Mouse (Mus musculus): ENCODE measurements at regions not wholly inside any gene's neighbourhood (a gene's known extent, or its start where the extent isn't known, plus 50 kb on each side); places are given as distances from the start of the nearest gene placed in this dataset.

DNA sequence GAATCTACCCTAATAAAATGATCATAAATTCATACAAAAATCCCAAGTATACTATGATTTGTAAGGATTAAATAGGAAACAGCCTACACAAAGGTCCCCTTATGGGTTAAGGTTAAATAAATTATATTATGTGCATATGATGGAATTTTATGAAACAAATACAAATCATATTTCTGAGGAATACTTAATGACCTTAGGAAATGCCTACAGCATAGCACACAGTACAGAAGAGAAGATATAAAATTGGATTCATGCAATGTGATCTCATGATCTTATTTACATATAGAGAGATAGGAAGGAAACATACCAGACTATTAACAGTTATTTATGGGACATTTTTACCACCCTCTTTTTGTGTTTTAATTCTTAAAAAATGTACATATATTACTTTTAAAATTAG, 227.7 kb downstream of the Emp1 start:
- ATAC-seq (replicated peaks; ENCODE audit: low FRiP score, low TSS enrichment, poor library complexity, severe bottlenecking), result no peak

DNA sequence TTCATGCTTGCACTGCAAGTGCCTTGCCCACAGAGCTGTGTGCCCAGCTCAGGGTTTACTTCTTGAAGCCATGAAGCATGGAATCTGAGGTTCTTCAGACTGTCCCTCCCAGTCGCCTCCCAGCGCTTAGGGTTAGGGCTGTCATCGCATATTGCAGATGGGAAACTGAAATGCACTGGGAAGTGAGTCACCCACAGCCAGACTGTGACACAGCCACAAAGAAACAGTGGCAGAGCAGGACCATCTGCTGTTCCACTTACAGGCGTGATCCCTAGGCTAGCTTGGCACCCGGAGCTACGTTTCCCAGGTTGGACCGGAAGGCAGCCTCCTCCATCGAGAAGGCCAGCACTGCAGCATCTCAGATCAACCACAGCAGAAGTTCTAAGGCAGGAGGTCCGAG, 228.7 kb downstream of the Emp1 start:
- no peak for ATAC-seq (replicated peaks; ENCODE audit: low FRiP score, low TSS enrichment, poor library complexity, severe bottlenecking)

DNA sequence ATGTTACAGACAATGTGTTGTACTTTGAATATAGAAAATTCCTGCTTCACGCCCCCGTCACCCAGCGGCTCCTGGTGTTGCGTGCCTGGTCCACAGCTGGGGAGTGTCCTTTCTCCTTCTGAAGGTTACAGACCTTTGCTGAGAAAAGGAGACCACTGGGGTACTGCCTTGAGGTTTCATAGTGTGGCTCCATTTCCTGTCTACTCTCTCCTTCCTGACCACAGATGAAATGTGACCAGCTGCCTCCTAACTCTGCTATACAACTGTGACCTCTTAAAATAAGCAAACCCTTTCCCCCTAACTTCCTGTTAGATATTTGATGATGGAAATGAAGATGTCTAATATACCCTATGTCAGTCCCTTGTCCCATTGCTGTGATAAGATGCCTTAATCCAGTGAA, 234.0 kb downstream of the Emp1 start:
- ATAC-seq (replicated peaks; ENCODE audit: low FRiP score, low TSS enrichment, poor library complexity, severe bottlenecking), result no peak

DNA sequence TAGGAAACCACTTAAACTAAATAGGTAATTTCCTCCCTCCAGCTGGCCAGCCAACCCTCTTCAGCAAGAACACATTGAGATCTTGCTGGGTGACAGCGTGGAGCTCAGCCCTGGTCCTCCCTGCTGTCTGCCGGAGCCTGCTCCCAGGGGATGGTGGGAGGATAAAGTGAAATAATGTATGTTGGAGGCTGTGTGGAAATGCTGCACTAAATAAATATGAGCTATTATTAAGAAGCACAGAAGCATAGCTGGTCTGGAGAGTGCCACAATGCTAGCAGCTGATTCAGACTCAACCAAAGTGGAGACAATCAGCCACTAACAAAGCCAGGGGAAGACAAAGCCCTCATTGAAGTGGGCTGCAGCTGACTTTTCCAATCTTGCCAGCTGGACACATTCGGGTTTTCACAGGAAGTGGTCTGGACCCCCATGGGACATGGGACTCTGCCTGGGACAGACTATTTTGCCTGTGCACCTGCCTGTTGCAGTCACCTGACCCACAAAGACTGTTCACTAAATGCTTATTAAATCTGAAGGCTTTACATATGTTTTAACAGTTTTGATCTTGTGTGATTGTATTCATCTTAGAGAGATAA, 248.3 kb downstream of the Emp1 start:
- no peak for ATAC-seq (replicated peaks; ENCODE audit: low FRiP score, low TSS enrichment, poor library complexity, severe bottlenecking)

DNA sequence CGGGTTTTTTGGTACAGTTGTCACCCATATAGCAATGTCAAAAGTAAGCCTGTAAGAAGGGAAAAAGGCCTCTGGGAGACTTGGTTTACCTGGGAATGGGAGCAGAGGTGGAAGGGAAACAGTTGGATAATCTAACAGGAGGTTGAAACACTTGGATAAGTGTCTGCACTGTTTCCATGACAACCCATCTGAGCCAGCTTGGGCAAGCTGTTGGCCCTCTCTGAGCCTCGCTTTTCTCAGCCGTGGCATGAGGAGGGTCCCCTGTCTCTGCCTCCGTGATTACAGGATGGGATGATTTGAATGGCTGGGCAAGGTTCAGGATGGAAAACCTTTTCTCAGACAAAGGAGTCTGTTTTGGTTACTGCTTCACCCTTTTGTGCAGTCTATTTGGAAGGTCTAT, 265.6 kb downstream of the Emp1 start:
- no peak for ATAC-seq (replicated peaks; ENCODE audit: low FRiP score, low TSS enrichment, poor library complexity, severe bottlenecking)

DNA sequence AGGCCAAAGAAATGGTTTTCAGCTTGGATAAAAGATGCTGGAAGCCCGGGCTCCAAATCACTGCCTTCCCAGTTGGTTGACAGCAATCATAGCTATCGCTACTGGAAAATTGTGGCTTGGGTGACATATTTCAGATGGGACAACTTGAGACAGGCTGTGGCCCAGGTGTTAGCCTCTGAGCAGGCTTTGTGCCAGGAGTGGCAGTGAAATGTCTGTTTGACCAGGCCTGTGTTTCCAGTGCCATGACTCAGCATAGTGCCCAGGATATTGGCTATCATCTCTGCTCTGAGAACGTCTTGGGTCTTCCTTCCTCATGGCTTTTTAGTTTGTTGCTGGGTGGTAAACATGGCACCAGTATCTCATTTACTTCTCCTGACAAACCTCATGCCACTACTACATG, 266.9 kb downstream of the Emp1 start:
- no peak for ATAC-seq (replicated peaks; ENCODE audit: low FRiP score, low TSS enrichment, poor library complexity, severe bottlenecking)

DNA sequence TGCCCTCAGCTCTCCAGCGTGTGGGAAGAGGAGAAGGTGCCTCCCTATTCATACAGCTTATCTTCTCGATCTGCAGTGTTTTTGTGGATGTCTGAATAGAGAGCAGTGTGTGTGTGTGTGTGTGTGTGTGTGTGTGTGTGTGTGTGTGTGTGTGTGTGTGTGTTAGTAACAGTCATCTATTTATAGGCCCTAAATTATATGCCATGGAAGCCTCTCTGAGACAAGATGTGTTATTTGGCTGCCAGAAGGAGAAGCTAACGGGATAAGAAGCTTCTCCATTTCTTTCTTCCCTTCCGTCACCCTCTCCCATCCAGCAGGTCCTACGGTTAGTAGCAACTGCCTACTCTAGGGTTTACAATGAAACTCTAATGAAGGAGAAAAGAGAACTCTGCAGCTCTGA, 270.3 kb downstream of the Emp1 start:
- ATAC-seq (replicated peaks; ENCODE audit: low FRiP score, low TSS enrichment, poor library complexity, severe bottlenecking), result no peak

DNA sequence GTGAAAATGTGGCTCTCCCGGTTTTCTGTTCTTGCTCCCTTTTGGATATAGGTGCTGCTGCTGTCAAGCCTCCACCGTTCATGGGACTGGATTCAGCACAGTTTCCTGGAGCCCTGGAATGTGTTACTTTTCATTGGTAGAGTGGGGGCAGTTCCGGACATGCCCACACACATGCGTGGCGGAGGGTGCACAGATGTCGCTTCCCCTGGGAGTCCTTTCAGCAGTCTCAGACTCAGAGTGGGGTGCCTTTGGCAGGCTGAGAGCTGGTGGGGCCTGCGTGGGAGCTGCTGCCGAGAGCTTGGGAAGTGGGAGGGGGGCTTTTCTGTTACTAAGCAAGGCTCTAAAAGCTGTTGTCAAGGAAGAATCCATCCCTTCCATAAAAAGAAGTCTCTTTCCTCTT, 274.3 kb downstream of the Emp1 start:
- no peak for ATAC-seq (replicated peaks; ENCODE audit: low FRiP score, low TSS enrichment, poor library complexity, severe bottlenecking)

DNA sequence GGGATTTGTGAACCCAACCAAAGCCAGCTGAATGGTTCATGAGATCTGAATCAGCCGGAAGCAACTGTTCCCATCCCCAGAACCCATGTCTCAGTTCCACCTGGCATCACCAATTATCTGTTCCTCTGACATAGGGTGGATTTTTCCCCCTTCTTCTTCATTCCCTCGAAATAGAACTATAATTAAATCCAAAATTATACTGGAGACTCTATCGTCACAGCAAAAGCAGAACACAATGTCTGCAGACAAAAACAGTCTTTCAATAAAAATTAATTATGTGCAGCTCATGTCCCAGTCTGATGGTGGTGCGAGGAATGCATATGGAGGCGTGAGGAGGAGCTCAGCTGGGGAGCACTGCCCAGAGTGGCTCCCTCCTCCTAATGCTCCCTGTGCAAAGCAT, 280.4 kb downstream of the Emp1 start:
- ATAC-seq (replicated peaks; ENCODE audit: low FRiP score, low TSS enrichment, poor library complexity, severe bottlenecking), result no peak

DNA sequence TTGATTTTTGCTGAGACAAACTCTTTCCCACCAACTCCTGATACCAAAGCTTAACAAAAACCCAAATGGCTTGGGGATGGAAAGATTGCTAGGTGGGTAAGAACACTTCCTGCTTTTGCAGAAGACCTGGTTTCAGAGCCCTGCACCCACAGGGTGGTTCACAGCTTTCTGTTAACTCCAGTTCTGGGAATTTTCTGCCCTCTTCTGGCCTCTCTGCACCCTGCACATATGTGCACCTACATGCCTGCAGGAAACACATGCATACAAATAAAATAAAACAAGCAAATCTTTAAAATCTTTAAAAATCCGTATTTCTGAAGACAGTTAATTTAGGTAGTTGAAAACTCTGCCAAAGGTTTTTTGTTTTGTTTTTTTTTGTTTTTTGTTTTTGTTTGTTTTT, 283.8 kb downstream of the Emp1 start:
- no peak for ATAC-seq (replicated peaks; ENCODE audit: low FRiP score, low TSS enrichment, poor library complexity, severe bottlenecking)

DNA sequence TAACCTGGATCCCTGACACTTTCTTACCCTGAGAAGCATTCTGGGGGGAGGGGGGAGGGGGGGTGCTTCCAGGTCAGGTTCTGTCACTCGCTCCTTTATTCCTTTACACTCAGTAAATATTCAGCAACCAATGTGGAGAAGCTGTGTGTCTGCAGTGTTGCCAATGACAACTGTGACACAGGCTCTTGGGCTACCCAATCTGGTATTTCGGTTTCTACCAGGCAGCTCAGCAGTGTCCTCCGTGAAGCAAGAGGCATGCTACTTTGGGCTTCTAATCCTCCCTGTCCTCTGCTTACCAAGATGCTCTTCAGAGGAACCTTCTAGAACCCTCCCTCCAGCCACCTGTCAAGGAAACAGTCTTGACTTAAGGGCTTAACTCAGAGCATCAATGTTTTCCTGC, 290.7 kb downstream of the Emp1 start:
- no peak for ATAC-seq (replicated peaks; ENCODE audit: low FRiP score, low TSS enrichment, poor library complexity, severe bottlenecking)

DNA sequence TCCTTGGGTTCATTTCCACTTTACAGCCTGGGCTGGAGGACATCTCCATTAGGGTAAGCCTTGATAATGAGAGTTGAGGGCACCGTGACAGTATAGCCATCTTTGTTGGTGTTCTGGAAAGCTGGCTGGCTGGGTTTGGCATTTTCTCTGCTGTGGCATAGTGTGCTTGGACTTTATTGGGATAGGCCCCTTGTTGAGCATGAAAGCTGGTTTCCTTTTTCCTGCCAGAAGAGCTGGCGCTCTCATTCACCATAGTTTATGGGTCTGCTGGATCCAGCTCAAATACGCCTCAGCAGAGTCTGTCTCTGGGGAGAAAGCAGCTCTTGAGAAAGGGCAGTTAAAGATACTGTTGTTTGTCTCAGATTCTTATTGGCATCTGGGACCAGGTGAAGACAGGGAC, 300.0 kb downstream of the Emp1 start:
- ATAC-seq (replicated peaks; ENCODE audit: low FRiP score, low TSS enrichment, poor library complexity, severe bottlenecking), result no peak

DNA sequence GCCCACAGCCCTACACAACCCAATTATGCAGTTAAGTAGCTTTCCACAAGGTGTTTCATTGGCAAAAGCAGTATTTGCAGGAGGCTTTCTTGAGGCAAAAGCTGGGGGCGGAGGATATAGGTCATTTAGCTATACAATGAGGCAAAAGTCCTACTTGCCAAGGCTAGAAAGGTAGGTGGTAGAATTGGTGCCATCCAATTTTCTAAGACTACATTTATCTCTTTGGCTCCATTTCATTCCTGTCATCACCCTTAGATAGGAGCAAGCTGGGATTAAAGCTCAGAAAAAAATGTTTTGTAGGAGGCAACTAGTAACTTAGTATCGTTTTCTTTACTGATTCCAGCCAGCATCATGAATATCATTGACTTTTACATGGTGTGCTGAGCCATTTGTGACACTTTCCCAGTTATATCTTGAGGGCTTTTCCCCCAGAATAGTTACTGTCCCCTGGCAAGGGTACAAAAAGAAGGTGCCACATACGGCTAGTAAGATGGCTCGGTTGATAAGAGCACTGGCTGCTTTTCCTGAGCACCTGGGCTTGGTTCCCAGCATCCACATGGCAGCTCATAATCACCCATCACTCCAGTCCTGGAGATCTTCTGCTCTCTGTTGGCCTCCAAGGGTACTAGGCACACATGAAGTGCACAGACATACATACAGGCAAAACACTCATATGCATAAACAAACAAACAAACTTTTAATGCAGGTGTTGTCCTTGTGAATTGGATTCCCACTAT, 300.6 kb downstream of the Emp1 start:
- ATAC-seq (replicated peaks; ENCODE audit: low FRiP score, low TSS enrichment, poor library complexity, severe bottlenecking), result no peak

Data from megakaryocyte-erythroid progenitor cell, adult 5-6 weeks (primary cell).